Mouse (Mus musculus): ENCODE results near the gene Rnf144a. TPM values are rescaled to one million over a fixed set of nuclear protein-coding genes. Genes with fewer than 3 reads are reported as not detected.

The Rnf144a gene
- polyA plus RNA-seq (2014; fragmentation: Nextera tagmentation; extraction: Ambion mirVana) = 17.4 and 21.5 TPM in 2 replicates

GRCm38 (mm10) chr12:26415104-26415771 is at the start of gene Rnf144a:
Rnf144a (minus strand) TSS chr12:26415254.
- peak; percentile 93 for ATAC-seq
- Histone ChIP-seq H3K36me3 (ENCODE audit: control insufficient read depth, insufficient read depth, low read length) (no peaks in the 10 kb centered on the region), H3K4me3 (ENCODE audit: low read depth, low read length) (peak within 1 kb of the TSS; percentile 95), H3K27ac (ENCODE audit: low read depth, low read length) (peak within 1 kb of the TSS; percentile 65), H3K4me2 (ENCODE audit: low read length) (peak within 1 kb of the TSS; percentile 94), H3K9me3 (replicated peaks; ENCODE audit: control insufficient read depth, low read length) (no peaks in the 10 kb centered on the region), H3K27me3 (replicated peaks; ENCODE audit: control insufficient read depth, insufficient read depth, low read length) (no peaks in the 10 kb centered on the region), H3K4me1 (ENCODE audit: control insufficient read depth, insufficient read depth, low read length) (peaks cover 29% of the 10 kb centered on the region), H3K9ac (ENCODE audit: low read length) (peak within 1 kb of the TSS; percentile 99)
- WGBS = under 1% methylated on average over 32 of the region's 45 CpGs
- DNase-seq (ENCODE audit: low spot score) = peak; percentile 92

- Histone ChIP-seq H3K36me3 (ENCODE audit: control insufficient read depth, insufficient read depth, low read length) (no peaks in the 10 kb centered on the region), H3K27me3 (replicated peaks; ENCODE audit: control insufficient read depth, insufficient read depth, low read length) (no peaks in the 10 kb centered on the region), H3K4me2 (ENCODE audit: low read length) (no peak overlapping the region), H3K9me3 (replicated peaks; ENCODE audit: control insufficient read depth, low read length) (no peaks in the 10 kb centered on the region), H3K4me3 (ENCODE audit: low read depth, low read length) (no peak overlapping the region), H3K4me1 (ENCODE audit: control insufficient read depth, insufficient read depth, low read length) (0 out of 2 replicates have a peak, but pooled peaks cover 6% of the 10 kb centered on the region), H3K27ac (ENCODE audit: low read depth, low read length) (no peak overlapping the region), H3K9ac (ENCODE audit: low read length) (no peak overlapping the region)
- DNase-seq (ENCODE audit: low spot score) = no peak
- no peak for ATAC-seq
- 82% methylated on average over 2 of the region's 2 CpGs for WGBS
Observed at GRCm38 (mm10) chr12:26460091-26460490, 45.0 kb upstream of the Rnf144a start.

- no peak within 1 kb of the TSS for H3K27ac ChIP-seq (ENCODE audit: low read depth, low read length)
- peak; percentile 69 for ATAC-seq
- 0 out of 2 replicates have a peak within 1 kb of the TSS, but pooled peaks have one; percentile 21 for H3K4me2 ChIP-seq (ENCODE audit: low read length)
- H3K36me3 ChIP-seq (ENCODE audit: control insufficient read depth, insufficient read depth, low read length) = no peaks in the 10 kb centered on the region
- no peaks in the 10 kb centered on the region for H3K27me3 ChIP-seq (replicated peaks; ENCODE audit: control insufficient read depth, insufficient read depth, low read length)
- WGBS = 45% methylated on average over 13 of the region's 13 CpGs
- no peaks in the 10 kb centered on the region for H3K9me3 ChIP-seq (replicated peaks; ENCODE audit: control insufficient read depth, low read length)
- DNase-seq (ENCODE audit: low spot score) = peak; percentile 59
- no peak within 1 kb of the TSS for H3K4me3 ChIP-seq (ENCODE audit: low read depth, low read length)
- 0 out of 2 replicates have a peak, but pooled peaks cover 6% of the 10 kb centered on the region for H3K4me1 ChIP-seq (ENCODE audit: control insufficient read depth, insufficient read depth, low read length)
- no peak within 1 kb of the TSS for H3K9ac ChIP-seq (ENCODE audit: low read length)
Observed at GRCm38 (mm10) chr12:26456028-26456698, 41.1 kb upstream of the Rnf144a start, which contains the start of gene Rsad2. Rsad2 (minus strand) TSS chr12:26456452.

- no peaks in the 10 kb centered on the region for H3K36me3 ChIP-seq (ENCODE audit: control insufficient read depth, insufficient read depth, low read length)
- no peak overlapping the region for H3K27ac ChIP-seq (ENCODE audit: low read depth, low read length)
- no peaks in the 10 kb centered on the region for H3K27me3 ChIP-seq (replicated peaks; ENCODE audit: control insufficient read depth, insufficient read depth, low read length)
- no peak for DNase-seq (ENCODE audit: low spot score)
- no peak overlapping the region for H3K9ac ChIP-seq (ENCODE audit: low read length)
- no peaks in the 10 kb centered on the region for H3K9me3 ChIP-seq (replicated peaks; ENCODE audit: control insufficient read depth, low read length)
- ATAC-seq = no peak
- WGBS = 46% methylated on average over 5 of the region's 5 CpGs
- H3K4me1 ChIP-seq (ENCODE audit: control insufficient read depth, insufficient read depth, low read length) = 0 out of 2 replicates have a peak, but pooled peaks cover 6% of the 10 kb centered on the region
- no peak overlapping the region for H3K4me2 ChIP-seq (ENCODE audit: low read length)
- H3K4me3 ChIP-seq (ENCODE audit: low read depth, low read length) = no peak overlapping the region
Observed at GRCm38 (mm10) chr12:26454682-26455081, 39.6 kb upstream of the Rnf144a start.

GRCm38 (mm10) chr12:26452951-26453350 is 37.9 kb upstream of the Rnf144a start:
- 92% methylated on average over 4 of the region's 4 CpGs for WGBS
- ATAC-seq = no peak

GRCm38 (mm10) chr12:26451150-26451549 is 36.1 kb upstream of the Rnf144a start:
- Histone ChIP-seq H3K4me3 (ENCODE audit: low read depth, low read length) (no peak overlapping the region), H3K27me3 (replicated peaks; ENCODE audit: control insufficient read depth, insufficient read depth, low read length) (no peaks in the 10 kb centered on the region), H3K9me3 (replicated peaks; ENCODE audit: control insufficient read depth, low read length) (no peaks in the 10 kb centered on the region), H3K9ac (ENCODE audit: low read length) (no peak overlapping the region), H3K27ac (ENCODE audit: low read depth, low read length) (no peak overlapping the region), H3K36me3 (ENCODE audit: control insufficient read depth, insufficient read depth, low read length) (no peaks in the 10 kb centered on the region), H3K4me1 (ENCODE audit: control insufficient read depth, insufficient read depth, low read length) (0 out of 2 replicates have a peak, but pooled peaks cover 3% of the 10 kb centered on the region), H3K4me2 (ENCODE audit: low read length) (no peak overlapping the region)
- ATAC-seq (no peak), DNase-seq (ENCODE audit: low spot score) (no peak)
- 62% methylated on average over 1 of the region's 1 CpGs for WGBS

More at GRCm38 (mm10) chr12:26452951-26453350, 37.9 kb upstream of the Rnf144a start:
- no peak for DNase-seq (ENCODE audit: low spot score)
- Histone ChIP-seq H3K4me3 (ENCODE audit: low read depth, low read length) (no peak overlapping the region), H3K9ac (ENCODE audit: low read length) (no peak overlapping the region), H3K4me2 (ENCODE audit: low read length) (no peak overlapping the region), H3K4me1 (ENCODE audit: control insufficient read depth, insufficient read depth, low read length) (0 out of 2 replicates have a peak, but pooled peaks cover 6% of the 10 kb centered on the region), H3K36me3 (ENCODE audit: control insufficient read depth, insufficient read depth, low read length) (no peaks in the 10 kb centered on the region), H3K27me3 (replicated peaks; ENCODE audit: control insufficient read depth, insufficient read depth, low read length) (no peaks in the 10 kb centered on the region), H3K27ac (ENCODE audit: low read depth, low read length) (no peak overlapping the region), H3K9me3 (replicated peaks; ENCODE audit: control insufficient read depth, low read length) (no peaks in the 10 kb centered on the region)

GRCm38 (mm10) chr12:26449483-26449882 is 34.4 kb upstream of the Rnf144a start:
- ATAC-seq = no peak
- 97% methylated on average over 2 of the region's 2 CpGs for WGBS
- H3K4me2 ChIP-seq (ENCODE audit: low read length) = no peak overlapping the region

GRCm38 (mm10) chr12:26446377-26447045 is 31.5 kb upstream of the Rnf144a start:
- WGBS = 91% methylated on average over 4 of the region's 4 CpGs
- no peaks in the 10 kb centered on the region for H3K4me1 ChIP-seq (ENCODE audit: control insufficient read depth, insufficient read depth, low read length)
- no peak for DNase-seq (ENCODE audit: low spot score)

More at GRCm38 (mm10) chr12:26449483-26449882, 34.4 kb upstream of the Rnf144a start:
- no peak overlapping the region for H3K27ac ChIP-seq (ENCODE audit: low read depth, low read length)
- H3K9me3 ChIP-seq (replicated peaks; ENCODE audit: control insufficient read depth, low read length) = no peaks in the 10 kb centered on the region
- H3K36me3 ChIP-seq (ENCODE audit: control insufficient read depth, insufficient read depth, low read length) = no peaks in the 10 kb centered on the region
- no peak overlapping the region for H3K9ac ChIP-seq (ENCODE audit: low read length)
- H3K27me3 ChIP-seq (replicated peaks; ENCODE audit: control insufficient read depth, insufficient read depth, low read length) = no peaks in the 10 kb centered on the region
- no peak overlapping the region for H3K4me3 ChIP-seq (ENCODE audit: low read depth, low read length)
- no peak for DNase-seq (ENCODE audit: low spot score)
- no peaks in the 10 kb centered on the region for H3K4me1 ChIP-seq (ENCODE audit: control insufficient read depth, insufficient read depth, low read length)

More at GRCm38 (mm10) chr12:26446377-26447045, 31.5 kb upstream of the Rnf144a start:
- no peaks in the 10 kb centered on the region for H3K9me3 ChIP-seq (replicated peaks; ENCODE audit: control insufficient read depth, low read length)
- no peak for ATAC-seq
- no peaks in the 10 kb centered on the region for H3K27me3 ChIP-seq (replicated peaks; ENCODE audit: control insufficient read depth, insufficient read depth, low read length)
- no peaks in the 10 kb centered on the region for H3K36me3 ChIP-seq (ENCODE audit: control insufficient read depth, insufficient read depth, low read length)
- no peak overlapping the region for H3K9ac ChIP-seq (ENCODE audit: low read length)
- no peak overlapping the region for H3K4me2 ChIP-seq (ENCODE audit: low read length)
- H3K4me3 ChIP-seq (ENCODE audit: low read depth, low read length) = no peak overlapping the region
- no peak overlapping the region for H3K27ac ChIP-seq (ENCODE audit: low read depth, low read length)
